Mouse (Mus musculus): ENCODE data around the gene Mkrn2. TPM values are rescaled to one million over a fixed set of nuclear protein-coding genes. Genes with fewer than 3 reads are reported as not detected.

The Mkrn2 gene
- polyA plus RNA-seq (2015; fragmentation: Nextera tagmentation; extraction: Ambion mirVana), result 17.7 and 18.4 TPM in 2 replicates

DNA sequence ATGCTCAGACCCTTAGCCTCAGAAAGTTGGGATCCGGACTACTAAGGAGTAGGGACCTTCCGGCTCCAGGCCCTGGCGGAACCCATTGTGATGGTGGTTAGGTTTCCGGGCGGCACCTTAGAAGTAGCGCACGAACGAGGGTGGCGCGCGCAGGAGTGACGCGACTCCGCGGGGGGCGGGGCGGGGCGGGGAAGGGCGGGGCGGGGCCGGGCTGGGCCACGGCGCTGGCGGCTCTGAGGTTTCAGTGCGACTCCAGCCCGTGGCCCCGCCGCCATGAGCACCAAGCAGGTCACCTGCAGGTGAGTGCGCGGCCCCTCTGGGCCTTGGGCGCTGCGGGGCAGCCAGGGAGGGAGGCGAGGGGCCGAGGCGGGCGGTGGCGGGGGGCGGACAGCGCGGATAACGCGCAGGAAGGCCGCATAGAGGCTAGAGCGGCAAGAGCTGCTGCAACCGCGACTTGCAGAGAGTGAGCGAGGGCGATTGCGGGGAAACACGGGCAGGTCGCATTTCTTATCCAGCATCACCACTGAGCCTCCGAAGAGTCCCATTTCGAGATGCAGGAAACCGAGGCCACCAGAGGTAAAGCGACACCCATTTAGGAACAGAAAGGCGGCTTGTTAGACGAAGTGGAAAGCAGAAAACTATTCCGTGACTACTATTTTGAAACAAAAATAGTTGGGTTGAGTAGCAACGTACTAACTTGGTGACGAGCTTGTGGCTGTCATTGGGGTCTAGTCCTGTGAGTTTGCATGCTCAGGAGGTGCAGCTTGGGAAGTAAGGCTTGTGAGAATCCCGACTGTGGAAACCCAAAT lies at the start of gene Mkrn2:
TSS of gene Mkrn2 (plus strand) at position 188 of the 809 bp plus-strand sequence.

GRCm38 (mm10) chr6:115592458-115592857 lies 9.2 kb upstream of the Mkrn2 start, which contains the start of gene Mkrn2os:
TSS of gene Mkrn2os (minus strand) at chr6:115592576.

Other genes starting within 250 kb of the Mkrn2 start
- 42.6 and 55.0 TPM in 2 replicates for gene Pparg, start 241.0 kb upstream of the Mkrn2 start, polyA plus RNA-seq (2015; fragmentation: Nextera tagmentation; extraction: Ambion mirVana)
- 11.7 and 12.7 TPM in 2 replicates for gene Tsen2, start 57.2 kb upstream of the Mkrn2 start, polyA plus RNA-seq (2015; fragmentation: Nextera tagmentation; extraction: Ambion mirVana)
- gene Mkrn2os, start 9.3 kb upstream of the Mkrn2 start, polyA plus RNA-seq (2015; fragmentation: Nextera tagmentation; extraction: Ambion mirVana), result 0.05 TPM in 1 of 2 replicates, not detected in the other
- 59.1 and 62.1 TPM in 2 replicates for gene Raf1, start 74.7 kb downstream of the Mkrn2 start, polyA plus RNA-seq (2015; fragmentation: Nextera tagmentation; extraction: Ambion mirVana)
- 30.7 and 33.4 TPM in 2 replicates for gene Tmem40, start 160.5 kb downstream of the Mkrn2 start, polyA plus RNA-seq (2015; fragmentation: Nextera tagmentation; extraction: Ambion mirVana)
- gene Cand2, start 172.6 kb downstream of the Mkrn2 start, polyA plus RNA-seq (2015; fragmentation: Nextera tagmentation; extraction: Ambion mirVana), result 3.6 and 3.7 TPM in 2 replicates
- gene Rpl32, start 206.8 kb downstream of the Mkrn2 start, polyA plus RNA-seq (2015; fragmentation: Nextera tagmentation; extraction: Ambion mirVana), result 1,823 and 1,855 TPM in 2 replicates
- 0.11 and 0.24 TPM in 2 replicates for gene Efcab12, start 236.5 kb downstream of the Mkrn2 start, polyA plus RNA-seq (2015; fragmentation: Nextera tagmentation; extraction: Ambion mirVana)

All from urinary bladder, postnatal 0 days (tissue).